Mouse (Mus musculus) heart, adult 8-10 months (tissue): ENCODE results near the gene Myo15b. TPM values are rescaled to one million over a fixed set of nuclear protein-coding genes. Genes with fewer than 3 reads are reported as not detected.
A peak's percentile ranks its signal among the peaks of the same experiment; 100 is the strongest.

Experiments
- DNase-seq: peaks from one replicate; pipeline ENCODE4 v3.0.0; 2022; ENCODE audit warnings: low spot score
- total RNA-seq, 4 experiments: library from RNA; stranded (reverse); gene quantifications; 2 replicates each; pipeline ENCODE4 v1.2.4; 2022

Gene Myo15b
- total RNA-seq, 4 experiments from 2014 or later, result 0.06 TPM; not detected in 3

DNA sequence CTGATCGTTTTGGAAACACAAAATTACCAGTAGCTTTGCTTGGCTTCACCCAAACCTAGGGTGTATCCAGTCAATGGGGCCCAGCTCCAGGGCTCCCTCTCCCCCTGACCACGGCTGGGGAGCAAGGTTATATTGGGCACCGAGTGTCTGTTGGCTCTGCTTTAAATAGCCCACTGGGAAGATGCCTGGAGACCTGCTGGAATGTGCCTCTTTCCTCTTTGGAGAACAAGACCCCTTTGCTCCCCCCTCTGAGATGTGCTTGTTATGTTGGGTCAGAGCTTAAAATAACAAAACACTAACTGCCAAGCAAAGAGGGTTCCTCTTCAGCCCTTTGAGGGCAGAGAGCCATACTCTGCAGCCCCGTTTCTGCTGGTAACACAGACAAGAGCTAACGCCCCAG is 44.0 kb downstream of the Myo15b start:
- peak; percentile 56 for DNase-seq

DNA sequence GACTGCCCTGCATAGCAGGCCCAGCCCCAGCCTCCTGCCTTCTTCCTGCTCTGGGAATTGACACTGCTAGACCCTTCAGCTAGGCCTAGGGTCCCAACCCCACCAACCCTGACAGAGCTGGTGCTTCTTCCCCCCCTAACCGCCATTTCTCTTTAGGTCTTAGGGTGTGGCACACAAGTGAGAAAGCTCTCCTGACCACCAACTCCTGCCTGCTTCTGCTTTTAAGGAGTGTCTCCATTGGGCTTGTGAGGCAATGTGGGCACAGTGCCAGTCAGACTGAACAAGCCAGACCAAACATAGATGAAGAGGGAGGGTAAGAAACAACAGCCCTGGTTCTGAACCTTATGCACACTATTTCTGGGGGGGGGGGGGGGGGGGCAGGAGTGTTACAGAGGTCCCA is 44.6 kb downstream of the Myo15b start:
- peak; percentile 40 for DNase-seq

DNA sequence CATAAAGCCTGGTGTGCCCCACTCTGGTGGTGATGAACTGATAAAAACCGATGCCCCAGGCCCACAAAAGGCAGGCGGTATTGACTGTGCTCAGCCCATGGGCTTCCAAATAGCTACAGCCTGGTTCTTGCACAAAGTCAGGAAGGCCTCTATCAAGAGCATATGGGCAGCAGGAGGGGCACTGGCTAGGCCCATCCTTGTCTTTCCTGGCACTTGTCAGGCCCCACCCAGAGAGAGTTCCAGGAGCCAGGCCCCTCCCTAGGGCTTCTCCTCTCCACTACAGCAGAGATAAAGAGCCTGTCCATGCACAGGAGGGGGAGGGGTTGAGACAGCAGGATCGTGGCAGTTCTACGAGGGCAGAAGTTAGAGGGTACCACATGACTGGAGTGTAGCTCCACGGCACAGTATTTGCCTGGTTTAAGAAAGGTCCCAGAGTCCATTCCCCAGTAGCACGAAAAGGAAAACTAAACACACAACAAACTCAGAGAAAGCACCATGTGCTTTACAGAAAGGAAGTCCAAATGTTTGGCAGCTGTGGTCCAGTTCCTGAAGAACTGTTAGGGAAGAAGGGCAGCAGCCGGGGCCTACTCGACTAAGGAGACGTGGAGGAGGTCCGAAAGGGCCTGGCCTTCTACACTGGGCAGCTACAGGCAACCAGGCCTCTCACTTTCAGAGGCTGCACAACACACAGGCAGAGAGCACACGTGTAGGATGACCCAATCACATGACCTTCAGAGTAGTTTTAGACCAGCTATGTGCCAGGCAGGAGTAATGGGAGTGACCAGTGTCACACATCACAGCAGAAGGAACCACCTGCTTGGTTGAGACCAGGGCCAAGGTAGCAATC is 45.4 kb downstream of the Myo15b start:
- peak; percentile 29 for DNase-seq

DNA sequence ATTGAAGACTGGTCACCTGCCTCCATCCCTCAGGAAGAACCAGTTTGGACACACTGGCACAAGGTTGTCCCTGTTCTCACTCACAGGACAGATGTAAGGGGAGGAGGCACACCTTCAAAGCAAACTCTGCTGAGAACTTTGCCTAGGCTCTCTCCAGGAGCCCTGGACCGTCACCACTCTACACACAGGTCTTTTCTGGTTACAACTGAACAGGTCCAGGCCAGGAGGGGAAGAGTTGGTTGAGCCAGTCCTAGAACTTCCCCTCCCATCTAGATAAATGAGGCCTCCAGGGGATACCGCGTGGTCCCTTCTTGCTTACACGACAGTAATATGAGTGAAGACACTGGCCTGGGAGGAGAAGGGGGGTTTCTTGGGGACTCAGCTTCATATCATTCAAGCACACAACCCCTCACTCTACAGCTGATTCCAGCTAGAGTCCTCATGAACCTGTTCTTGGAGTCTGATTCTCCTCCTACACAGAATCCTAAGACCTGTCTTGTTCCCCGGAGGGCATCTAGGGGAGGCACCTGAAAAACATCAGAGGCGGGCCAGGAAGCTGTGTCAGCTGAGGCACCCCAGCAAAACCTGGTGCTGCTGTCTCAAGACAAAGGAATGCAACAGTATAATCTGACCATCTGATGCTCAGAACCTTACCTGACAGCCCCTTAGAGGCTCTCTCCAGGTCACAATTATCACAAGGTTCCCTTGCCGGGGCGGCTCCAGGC is 46.2 kb downstream of the Myo15b start:
- DNase-seq, result no peak

DNA sequence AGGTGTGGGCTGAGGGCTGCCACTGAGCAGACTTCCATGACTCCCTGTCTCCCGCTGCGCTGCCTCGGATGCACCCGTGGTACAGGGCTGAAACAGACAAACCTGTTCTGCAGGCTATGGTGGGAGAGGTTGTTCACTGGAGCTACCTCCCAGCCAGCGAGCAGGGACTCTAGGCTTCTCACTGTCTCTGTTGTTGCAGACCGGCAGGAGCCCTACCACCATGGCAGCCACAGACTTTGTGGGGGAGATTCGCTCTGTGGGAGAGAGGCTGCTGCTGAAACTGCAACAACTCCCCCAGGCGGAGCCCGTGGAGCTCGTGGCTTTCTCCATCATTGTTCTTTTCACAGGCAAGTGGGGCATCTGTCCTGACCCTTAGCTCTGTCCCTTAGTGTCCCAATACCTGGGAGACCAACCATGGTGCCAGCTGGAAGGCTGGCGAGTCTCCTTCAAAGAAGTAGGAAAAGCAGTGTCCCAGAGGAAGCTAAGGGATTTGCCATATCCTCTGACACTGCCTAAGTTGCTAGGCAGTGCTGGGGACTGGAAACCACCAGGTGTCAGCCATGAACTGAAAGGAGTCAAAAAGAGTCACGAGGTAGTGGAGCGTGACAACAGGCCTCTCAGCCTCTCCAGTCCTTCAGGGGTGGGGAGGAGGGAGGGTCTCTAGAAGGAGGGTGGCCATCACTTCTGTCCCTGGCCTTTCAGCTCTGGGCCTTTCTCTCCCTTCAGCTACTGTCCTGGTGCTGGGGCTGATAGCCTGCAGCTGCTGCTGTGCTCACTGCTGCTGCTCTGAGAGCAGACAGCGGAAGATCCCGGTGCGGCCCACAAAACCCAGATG is 47.0 kb downstream of the Myo15b start:
- DNase-seq, result no peak

DNA sequence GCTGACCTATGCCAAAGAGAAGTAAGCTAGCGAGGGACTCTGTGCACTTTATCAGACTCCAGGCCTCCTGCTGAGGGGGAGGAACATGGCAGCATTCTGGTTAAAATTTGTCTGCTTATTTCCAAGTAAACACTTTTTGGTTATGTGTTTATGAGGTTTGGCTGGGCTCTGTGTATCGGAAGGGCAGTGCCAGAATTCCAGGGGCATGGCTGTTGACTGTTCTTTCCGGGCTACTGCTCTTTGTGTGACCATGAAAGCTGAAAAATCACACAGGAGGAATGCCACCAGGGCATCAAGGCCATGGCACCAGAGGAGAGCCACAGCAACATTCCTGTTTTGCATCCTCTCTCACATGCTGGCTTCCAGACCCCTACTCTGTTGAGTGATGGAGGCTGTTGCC is 47.9 kb downstream of the Myo15b start:
- no peak for DNase-seq

DNA sequence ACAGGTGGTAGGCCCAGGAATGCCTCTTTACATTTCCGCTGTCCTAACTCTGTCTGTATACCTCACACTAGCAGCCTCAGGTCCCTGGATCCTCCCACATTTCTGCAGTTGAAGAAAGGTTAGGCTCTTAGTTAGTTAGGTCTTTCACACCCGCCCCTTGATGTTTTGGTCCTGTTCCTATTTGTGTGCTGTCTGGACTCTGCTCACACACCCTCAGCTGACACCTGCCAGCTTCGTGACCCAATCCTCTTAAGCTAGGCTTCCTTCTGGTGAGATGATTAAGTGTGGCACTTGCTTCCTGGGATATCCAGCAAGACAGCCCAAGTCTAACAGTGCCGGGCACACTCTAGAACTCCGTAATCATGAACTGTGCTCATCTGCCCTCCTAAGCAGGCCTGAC is 48.3 kb downstream of the Myo15b start:
- DNase-seq, result no peak

DNA sequence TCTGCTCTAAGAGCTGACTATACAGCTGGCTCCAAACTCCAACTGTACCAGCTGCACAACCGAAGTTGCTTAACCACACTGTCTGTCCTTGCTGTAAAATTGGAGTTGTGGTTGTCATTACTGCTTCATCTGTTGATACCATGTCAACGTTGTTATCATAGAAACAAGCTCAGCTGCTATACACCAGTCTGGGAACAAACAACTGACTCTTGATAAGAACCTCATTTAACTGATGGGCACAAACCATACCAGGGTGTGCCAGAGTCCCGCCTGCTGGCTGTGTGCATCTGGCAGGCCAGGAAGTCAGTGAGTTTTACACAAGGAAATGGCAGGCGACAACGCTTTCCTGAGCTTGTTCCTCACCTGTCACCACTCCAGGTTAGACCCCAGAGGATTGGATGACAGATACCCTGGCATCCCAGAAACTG is 52.9 kb downstream of the Myo15b start:
- no peak for DNase-seq

DNA sequence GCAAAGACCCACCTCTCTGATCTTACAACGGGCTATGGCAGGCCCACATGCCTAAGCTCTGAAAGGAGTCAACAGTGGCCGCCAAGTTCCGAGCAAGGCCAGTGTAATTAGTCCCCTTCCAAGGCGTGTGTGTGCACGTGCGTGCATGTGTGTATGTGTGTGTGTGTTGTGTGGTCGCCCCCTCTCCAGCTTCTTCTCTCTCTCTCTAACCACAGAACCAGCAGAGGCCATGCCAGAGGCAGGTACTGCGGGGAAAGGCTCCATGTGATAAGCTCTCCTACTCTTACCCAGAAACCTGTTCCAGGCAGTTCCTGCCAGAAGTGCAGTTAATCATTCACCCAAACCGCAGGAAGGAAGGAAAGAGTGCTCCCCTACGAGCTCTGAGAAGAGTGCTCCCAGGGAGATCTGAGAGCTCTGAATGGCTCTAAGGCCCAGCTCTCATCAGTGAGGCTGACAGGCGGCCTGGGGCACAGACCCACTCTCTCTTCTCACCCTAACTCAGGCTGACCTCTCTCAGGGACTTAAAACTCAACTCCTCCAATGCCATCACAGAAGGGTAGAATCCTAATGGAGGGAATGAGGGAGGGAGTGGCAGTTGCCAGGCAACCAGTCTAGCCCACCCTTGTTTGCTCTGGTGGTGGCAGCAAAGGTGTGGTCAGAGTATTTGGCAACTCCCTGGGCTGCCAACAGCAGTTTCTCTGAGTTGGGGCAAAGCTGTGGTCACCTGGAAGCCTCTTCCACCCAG is 53.6 kb downstream of the Myo15b start, which contains the start of gene Smim6:
Gene Smim6 (plus strand): TSS at position 386 of the 745 bp plus-strand sequence.
- DNase-seq, result no peak

DNA sequence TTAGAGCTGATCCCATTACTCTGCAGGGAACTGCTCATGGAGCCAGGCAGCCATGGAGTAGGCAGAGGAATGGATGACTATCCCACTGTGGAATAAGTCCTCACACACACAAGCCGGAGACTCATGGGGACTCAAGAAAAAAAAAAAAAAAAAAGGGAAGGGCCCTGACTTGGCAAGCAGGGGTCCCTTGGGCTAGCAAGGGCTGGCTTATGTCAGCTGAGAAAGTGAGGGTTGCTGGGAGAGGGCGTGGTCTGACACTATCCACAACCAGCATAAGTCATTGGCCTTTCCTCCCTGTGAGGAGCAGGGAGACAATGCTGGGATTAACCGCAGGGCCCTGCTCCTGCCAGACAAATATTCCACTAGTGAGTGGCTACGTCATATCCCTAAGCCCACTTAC is 58.4 kb downstream of the Myo15b start:
- DNase-seq, result no peak

DNA sequence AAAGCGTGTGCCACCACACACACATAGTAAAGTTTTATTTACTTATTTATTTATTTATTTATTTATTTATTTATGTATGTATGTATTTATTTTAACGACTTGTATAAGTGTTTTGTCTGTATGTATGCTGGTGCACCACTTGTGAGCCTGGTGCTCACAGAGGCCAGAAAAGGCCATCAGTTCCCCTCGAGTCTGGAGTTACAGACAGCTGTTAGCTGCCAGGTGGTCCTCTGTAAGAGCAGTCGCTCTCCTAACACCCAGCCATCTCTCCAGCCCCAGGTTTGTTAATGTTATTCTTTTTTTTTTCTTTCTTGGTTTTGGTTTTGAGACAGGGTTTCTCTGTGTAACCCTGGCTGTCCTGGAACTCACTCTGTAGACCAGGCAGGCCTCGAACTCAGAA is 60.4 kb downstream of the Myo15b start:
- no peak for DNase-seq

DNA sequence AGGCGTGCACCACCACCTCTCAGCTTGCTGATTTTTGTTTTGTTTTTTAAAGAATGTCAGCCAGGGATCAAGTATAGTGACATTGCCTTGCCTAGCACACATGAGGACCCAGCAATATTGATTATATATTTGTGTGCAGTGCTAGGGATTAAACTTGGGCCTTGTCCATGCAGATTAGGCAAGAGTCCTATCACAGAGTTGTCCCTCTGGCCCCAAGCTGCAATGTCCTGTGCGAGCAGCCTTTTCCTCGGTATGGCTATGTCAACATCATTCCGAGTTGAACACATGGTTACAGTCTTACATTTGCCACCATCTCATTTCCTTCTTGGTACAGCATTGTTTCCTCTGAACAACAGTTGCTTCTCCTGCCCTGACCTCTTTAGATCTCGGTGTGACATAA is 60.9 kb downstream of the Myo15b start:
- DNase-seq, result no peak

DNA sequence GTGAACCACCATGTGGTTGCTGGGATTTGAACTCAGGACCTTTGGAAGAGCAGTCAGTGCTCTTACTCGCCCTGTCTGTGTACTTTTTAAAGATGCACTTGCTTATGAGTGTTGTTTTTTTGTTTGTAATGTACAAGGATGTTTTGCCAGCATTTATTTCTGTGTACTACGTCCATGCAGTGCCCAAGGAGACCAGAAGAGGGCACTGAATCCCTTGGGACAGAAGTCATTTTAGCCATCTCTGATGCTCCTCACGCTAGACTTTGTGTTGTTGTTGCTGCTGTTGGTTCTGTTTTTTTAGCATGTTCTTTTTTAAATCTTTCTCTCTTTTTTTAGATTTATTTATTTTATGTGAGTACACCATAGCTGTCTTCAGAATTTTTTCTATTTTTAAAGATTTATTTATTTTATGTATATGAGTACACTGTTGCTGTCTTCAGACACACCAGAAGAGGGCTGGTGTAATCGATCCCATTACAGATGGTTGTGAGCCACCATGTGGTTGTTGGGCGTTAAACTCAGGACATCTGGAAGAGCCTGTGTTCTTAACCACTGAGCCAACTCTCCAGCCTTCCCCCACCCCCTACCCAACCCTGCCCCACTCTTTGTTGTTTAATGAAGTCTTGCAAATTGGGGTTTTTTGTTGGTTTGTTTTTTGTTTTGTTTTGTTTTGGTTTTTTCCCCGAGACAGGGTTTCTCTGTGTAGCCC is 62.1 kb downstream of the Myo15b start:
- DNase-seq, result no peak

DNA sequence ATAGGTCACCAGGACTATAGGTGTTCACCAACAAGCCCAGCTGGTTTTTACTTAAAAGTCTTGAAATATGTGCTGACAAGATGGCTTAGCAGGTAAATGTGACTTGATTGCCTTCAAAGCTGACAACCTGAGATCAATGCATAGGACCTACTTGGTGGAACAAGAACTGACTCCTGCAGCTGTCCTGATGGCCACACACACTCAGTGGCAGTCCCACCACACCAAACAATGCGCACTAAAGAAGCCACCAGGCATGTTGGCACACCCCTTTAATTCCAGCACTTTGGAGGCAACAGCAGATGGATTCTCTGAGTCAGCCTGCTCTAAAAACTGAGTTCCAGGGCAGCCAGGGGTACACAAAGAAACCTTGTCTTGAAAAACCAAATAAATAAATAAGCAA is 63.8 kb downstream of the Myo15b start:
- no peak for DNase-seq

DNA sequence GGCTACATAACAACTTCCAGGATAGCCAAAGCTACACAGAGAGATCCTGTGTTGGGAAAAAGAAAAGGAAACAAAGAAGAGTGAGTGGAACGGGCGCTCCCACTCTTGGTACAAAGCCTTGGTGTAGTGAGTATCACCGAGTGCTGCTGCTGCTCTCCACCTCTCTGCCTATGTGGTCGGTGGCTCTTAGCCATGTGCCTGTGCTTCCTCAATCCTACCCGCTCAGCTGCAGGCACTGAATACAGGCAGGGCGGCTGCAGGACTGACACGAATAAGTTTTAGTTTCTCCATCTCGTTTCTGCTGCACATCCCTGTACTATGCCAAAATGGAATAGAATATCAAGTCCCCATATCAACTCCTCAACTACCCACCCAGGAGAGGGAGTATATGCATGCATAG is 70.8 kb downstream of the Myo15b start:
- DNase-seq, result no peak

DNA sequence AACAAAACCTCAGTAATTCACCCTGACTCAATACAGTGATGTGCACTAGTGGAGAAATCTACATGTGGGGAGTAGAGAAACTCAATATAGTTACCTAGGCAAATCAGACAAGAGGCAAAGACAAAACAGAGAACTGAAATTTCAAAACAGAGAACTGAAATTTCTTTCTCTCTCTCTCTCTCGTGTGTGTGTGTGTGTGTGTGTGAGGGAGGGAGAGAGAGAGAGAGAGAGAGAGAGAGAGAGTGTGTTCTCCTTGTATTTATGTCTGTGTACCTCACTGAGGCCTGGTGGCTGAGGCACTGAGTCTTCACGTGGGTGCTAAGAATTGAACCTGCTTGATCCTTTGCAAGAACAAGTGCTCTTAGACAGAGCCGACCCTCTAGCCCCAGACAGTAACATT is 71.6 kb downstream of the Myo15b start:
- no peak for DNase-seq

DNA sequence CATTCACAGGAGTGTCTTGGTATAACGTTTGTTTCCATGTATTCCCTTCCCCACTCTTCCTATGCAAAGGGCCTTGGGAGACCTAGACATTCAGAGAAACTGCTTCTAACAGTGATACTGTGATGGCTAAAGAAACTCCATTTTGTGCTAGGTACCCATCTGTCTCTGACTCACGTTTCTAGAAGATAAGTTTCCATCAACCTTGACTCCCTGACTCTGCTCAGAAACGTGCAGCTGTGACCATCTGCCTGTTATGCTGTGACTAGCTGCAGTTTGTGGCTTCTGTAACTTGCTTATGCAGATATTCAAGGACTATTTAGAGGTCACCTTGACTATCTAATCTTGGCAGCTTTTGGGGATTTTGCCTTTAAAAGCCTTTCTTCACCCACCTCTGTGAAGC is 73.0 kb downstream of the Myo15b start:
- no peak for DNase-seq

DNA sequence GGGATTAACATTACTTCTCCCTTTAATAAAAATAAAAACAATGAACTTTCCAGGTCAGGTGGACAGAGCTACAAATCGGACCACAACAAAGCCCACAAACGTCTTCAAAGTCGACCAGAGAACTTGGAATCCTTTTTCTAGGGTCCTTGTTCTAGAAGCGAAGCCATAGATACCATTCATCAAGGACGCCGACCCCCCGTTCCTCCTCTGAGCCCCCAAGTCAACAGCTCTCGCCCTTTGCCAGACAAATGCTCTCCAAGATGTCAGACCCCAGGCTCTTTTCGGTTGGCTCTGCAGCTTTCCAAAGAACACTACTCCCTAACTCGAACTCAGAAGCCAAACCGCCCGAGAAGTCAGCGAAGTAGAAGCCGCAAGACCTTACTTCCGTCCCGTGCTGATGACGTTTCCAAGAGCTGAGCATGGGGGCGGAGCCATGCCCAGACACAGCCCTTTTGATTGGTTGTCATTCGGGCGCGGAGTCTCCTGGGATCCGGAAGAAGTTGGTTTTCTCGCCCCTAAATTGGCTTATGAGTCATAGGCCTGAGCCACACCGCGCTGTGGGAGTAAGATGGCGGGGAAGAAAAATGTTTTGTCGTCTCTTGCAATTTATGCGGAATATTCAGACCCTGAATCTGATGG is 75.0 kb downstream of the Myo15b start, which contains the start of the genes Sap30bp and Recql5:
Gene Sap30bp (plus strand): TSS at position 175 of the 639 bp plus-strand sequence.
Gene Recql5 (minus strand): TSS at position 370 of the 639 bp plus-strand sequence.
- DNase-seq, result peak; percentile 98

DNA sequence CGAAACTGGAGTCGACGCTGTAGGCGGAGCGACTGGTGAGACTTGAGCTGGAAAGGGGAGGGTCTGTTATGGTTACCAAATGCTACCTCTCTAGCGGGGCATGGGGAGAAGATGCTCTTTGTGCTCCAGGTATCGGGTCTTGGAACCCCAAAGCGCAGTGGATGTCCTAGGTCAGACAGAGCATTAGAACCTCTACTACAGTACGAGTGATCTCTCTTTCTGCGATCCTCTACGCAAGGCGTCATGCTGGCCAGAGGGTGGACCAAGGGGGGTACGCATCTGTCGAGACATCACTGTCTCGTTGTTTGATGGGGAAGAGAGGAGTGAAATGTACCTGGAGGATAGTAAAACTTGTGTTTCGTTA is 75.5 kb downstream of the Myo15b start:
- no peak for DNase-seq

DNA sequence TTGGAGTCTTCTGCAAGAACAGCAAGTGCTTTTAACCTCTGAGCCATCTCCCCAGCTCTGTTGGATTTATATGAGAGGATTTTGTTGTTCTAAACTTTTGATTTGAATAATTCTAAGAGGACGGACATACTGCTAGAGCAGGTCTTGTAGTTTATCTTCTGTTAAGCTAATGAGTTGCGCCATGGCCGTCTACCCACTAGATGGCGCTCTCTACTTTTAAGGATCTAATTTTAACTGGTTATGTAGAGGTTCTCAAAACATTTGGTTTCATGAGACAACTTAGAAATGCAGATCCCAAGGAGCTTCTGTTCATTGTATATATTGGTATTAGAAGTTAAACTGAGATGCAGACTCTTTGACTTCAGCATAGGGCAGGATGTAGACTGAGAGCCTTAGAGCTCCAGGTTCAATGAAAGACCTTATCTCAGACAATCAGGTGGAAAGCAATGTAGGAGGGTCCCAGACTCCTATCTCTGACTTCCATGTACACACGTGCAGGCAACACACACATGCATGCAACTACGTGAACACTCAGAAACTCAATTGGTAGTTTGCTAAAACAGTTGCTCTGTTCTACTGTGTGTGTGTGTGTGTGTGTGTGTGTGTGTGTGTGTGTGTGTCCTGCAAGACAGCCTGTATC is 81.6 kb downstream of the Myo15b start:
- peak; percentile 68 for DNase-seq
